Mouse (Mus musculus) brown adipose tissue, adult 24 weeks (tissue): ENCODE results near the gene Nsdhl. TPM values are rescaled to one million over a fixed set of nuclear protein-coding genes. Genes with fewer than 3 reads are reported as not detected.
A peak's percentile ranks its signal among the peaks of the same experiment; 100 is the strongest.

Experiments
- H3K27ac ChIP-seq: fragments of 200-500 bp; replicated peaks from 2 replicates; pipeline ENCODE4 v1.5.1; 2012; ENCODE audit warnings: low read depth, mild to moderate bottlenecking, low read length
- H3K4me1 ChIP-seq: fragments of 200-500 bp; 2 replicates; pipeline ENCODE4 v1.6.1; 2012; ENCODE audit warnings: low read length, mixed read lengths; ENCODE audit not compliant: control insufficient read depth, insufficient read depth, insufficient read length
- H3K4me3 ChIP-seq: fragments of 200-500 bp; 2 replicates; pipeline ENCODE4 v1.5.1; 2012; ENCODE audit warnings: low read depth, mild to moderate bottlenecking, low read length, moderate library complexity; ENCODE audit not compliant: insufficient read depth
- polyA plus RNA-seq: library from polyadenylated mRNA; stranded (reverse); fragments of >200 nt; gene quantifications from 2 replicates; pipeline ENCODE4 v1.2.4, GENCODE M21; 2012; ENCODE audit not compliant: missing spikeins, insufficient read depth, insufficient read length

Nsdhl gene
- polyA plus RNA-seq, 1 experiment = 105 TPM

DNA sequence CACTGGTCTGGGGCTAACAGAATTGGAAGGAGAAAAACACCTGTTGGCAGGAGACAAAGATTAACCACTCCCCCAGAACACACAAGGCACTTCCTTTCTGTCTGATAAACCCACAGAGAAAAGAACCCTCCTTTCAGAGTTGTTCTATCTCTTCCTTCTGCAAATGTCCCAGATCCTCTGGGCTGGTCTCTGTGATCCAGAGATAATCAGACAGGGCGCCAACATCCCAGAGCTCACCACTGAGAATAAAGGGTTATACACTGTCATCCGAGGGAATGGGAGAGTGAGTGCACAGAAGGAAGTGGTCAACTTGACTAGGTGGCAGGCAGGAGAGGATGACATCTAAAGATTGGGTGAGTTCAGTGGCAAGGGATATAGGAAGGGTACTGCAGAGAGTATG is 67.2 kb downstream of the Nsdhl start:
- no peak overlapping the region for H3K27ac ChIP-seq
- H3K4me3 ChIP-seq = no peak overlapping the region
- peaks cover 5% of the 10 kb centered on the region for H3K4me1 ChIP-seq

DNA sequence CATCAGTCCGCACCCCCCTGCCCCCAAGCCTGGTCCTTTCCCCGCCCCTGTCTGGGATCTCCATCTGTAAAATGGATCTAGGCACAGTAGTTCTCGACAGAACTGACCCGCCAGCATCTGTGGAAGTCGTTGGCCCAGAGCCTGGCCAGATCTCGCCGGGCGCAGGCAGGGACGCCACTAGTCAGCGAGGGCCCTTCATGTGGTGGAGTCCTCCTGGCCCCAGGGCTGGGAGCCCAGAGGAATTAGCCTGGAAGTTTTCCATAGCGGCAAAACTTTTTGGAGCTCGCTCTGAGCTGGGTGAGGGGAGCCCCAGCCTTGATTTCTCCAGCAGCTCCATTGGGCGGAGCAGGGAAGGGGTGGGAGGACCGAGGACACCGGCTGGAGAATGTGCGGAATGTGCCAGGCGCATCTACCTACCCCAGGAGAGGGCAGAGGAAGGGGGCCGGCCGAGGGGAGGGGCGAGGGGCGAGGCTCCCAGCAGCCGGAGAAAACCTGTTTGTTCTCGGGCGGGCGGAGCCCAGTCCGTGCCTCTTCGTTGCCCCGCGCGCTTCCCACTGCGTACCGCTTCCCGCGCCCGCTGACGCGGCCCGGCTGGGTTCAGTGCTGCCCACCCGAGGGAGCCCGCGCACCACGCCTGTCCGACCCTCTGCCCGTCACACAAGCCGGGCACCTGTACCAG is 68.6 kb downstream of the Nsdhl start, which contains the start of gene Zfp185:
Gene Zfp185 (plus strand): TSS at position 499 of the 679 bp plus-strand sequence.
- Histone ChIP-seq H3K4me1 (peaks cover 5% of the 10 kb centered on the region), H3K27ac (peak within 1 kb of the TSS; percentile 28; the same call in 1 of the 2 replicates), H3K4me3 (peak within 1 kb of the TSS; percentile 66)

DNA sequence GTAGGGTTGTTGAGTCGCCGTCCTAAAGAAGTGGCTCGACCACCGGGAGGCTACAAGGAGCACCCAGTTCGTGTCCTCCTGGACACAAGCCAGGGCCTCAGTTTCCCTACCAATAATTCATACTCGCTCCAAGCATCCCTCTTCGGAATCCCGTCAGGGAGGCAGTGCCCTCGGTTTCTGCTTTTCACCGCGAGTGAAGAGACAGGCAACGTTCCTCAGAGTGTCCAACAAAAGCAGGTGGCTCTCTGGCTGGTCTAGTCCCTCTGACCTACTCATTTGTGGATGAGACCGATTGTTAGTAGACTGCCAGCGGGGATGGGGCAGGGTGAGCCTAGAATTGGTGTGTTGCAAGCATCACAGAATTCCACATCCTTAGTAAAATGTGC is 69.2 kb downstream of the Nsdhl start:
- H3K4me3 ChIP-seq = peak overlapping the region; percentile 66
- no peak overlapping the region for H3K27ac ChIP-seq
- H3K4me1 ChIP-seq = peaks cover 5% of the 10 kb centered on the region

DNA sequence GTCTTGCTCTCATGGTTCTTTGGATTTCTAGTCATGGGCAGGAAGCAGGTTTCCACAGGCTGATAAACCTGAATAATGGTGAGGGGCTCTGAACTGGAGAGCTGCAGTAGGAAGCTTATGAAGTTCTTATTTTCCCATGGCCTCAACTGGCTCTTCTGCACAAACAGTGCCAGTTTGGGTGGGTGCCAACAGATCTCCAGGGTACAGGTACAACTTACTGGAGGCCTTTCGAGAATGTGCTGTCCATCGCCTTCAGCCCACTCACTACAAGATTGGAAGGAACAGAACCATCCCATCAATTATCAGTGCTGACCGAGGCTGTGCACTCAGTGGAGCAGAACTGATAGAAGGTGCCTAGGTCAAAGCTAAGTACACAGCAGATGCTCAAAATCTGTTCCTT is 70.1 kb downstream of the Nsdhl start:
- peaks cover 5% of the 10 kb centered on the region for H3K4me1 ChIP-seq
- no peak overlapping the region for H3K4me3 ChIP-seq
- H3K27ac ChIP-seq = no peak overlapping the region

DNA sequence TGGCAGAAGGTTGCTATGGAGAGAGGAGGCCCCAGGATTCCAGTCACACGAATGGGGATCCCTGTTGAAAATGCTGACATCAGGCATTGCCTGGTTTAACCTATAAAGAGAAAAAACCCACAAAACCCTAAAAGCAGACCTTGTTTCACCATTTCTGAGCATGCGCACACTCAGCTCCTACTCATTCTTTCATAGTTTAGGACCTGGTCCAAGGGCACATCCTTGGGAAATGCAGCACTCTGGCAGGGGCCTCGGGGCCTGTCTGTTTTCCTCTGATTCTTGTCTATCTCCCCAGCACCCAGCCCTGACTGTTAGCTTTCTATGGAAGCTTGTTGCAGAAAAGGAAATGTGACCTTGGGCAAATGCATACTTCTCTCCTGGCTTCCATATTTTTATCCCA is 72.2 kb downstream of the Nsdhl start:
- peaks cover 5% of the 10 kb centered on the region for H3K4me1 ChIP-seq
- H3K27ac ChIP-seq = no peak overlapping the region
- no peak overlapping the region for H3K4me3 ChIP-seq

DNA sequence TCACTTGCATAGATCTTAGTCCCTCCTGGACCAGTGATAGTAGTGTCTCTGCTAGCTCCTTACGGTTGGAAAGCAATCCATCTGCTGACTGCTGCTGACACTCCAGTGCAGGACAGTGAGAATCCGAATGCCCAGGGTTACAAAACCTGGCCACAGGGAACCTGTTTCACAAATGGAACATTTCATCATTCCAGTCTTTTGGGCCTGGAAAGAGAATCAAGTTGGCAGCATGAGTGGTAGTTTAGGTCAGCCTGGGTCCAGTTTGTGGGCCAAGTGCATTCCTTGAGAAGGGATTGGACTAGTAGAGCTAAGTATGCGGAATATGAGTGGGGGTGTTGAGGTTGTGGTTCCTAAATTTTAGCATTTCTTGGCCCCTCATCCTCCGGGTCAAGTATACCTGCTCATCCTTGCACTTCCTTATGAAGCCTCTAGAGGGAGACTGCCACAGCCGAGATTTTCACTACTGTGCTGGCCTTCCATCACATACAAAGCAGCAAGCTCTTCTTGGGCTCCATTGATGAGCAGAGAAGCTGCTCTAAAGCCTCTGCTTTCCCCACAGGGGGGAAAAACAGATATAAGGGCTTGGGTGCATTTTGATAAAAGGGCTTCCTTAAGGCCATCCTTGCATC is 74.0 kb downstream of the Nsdhl start:
- H3K4me3 ChIP-seq = no peak overlapping the region
- H3K4me1 ChIP-seq = peaks cover 5% of the 10 kb centered on the region
- 0 out of 2 replicates have a peak overlapping the region, but pooled peaks have one; percentile 34 for H3K27ac ChIP-seq

DNA sequence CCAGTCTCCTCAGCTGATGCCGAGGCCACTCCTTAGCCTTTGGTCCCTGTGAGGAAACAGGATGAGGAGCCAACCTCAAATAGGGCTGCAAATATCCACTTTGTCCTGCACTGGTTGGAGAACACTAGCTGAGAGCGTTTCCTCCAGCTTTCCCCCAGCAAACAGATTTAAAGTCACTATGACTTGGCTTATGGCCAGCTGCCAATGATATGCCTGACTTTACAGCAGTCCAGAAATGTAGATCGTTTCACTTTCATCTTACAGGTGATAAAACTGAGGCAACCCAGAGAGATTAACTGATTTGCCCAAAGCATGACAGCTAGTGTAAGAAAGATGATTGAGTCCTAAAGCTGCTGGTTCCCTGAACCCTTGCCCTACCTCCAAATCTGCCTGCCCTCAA is 77.2 kb downstream of the Nsdhl start:
- Histone ChIP-seq H3K4me1 (peaks cover 5% of the 10 kb centered on the region), H3K27ac (peak overlapping the region; percentile 60), H3K4me3 (no peak overlapping the region)

DNA sequence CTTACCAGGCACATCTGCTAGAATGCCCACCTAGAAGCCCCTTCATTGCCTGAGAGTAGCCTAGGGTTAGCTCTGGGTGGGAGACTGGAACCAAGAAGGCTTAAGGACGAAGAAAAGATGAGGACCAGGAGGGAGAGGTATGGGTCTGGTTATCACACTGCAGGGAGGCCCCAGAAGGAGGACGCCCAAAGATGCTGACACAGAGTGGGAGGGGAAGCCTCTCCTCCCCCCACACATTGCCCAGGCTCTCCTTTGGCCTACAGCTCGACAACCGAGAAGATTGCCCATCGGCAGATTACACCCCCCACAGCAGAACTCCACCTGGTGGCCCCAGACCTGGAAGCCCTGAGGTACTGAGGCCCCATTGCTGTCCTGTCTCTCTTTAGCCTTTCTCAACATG is 84.8 kb downstream of the Nsdhl start:
- Histone ChIP-seq H3K27ac (no peak overlapping the region), H3K4me3 (no peak overlapping the region), H3K4me1 (no peaks in the 10 kb centered on the region)

DNA sequence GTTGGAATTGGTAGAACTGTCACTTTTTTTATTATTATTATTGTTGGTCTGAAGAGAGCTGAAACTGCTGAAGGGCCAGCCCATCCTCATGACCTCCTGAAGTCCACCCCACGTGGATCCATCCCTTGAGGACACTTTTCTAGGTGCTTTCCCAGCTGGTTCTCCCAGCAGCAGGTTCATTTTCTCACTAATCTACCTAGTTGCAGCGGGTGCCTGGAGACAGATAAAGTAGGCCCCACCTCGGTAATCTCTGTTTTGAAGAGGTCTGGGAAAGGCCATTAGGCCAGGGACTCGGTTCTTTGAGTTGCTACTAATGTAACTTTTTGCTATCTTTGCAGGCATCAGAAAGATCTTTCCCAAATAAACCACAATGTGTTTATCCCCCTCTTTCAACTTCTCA is 87.3 kb downstream of the Nsdhl start:
- H3K4me3 ChIP-seq = no peak overlapping the region
- no peak overlapping the region for H3K27ac ChIP-seq
- no peaks in the 10 kb centered on the region for H3K4me1 ChIP-seq

DNA sequence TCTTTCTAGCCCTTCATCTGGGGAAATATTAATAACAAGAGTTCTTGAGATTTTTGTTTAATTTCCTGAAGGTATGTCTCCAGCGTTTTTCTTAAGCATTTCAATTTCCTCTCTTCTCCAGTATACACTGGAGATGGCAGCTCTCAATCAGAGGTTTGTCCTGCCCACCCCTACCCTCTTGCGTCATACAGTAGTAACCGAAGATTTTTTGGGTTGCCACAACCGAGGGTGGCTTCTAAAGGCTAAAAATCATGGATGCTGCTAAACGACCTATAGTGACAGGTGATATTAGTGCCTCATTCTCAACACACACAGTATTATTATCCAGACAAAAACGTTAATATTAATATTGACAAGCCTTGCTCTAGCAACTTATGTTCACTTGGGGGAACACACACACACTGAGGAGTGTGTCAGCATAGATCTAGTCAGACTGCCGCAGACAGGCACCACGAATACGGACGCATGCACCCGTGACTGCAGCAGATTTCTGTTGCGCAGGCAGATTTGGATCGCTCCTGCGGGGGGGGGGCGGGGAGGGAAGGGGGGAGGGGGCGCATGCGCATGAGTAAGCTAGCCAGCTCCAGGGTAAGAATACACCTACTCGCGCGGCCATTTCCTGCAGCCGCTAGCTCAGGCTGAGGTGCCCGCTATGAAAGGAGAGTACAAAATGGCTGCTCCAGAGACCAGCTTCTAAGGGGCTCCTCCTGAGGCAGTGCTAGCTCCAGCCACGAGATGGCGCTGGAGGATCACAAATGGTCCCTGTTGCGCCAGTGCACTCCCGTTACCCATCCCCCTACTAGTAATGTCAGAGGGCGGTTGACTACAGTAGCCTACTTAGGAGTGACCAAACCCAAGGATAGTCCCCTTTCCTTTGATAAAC is 89.5 kb downstream of the Nsdhl start:
- H3K27ac ChIP-seq = peak overlapping the region; percentile 64
- H3K4me3 ChIP-seq = peak overlapping the region; percentile 62
- H3K4me1 ChIP-seq = no peaks in the 10 kb centered on the region

Other genes with a start within 250 kb of the Nsdhl start
- not detected in 2 replicates for gene Gabrq, start 93.4 kb upstream of the Nsdhl start, polyA plus RNA-seq
- 40.1 and 42.6 TPM in 2 replicates for gene Cetn2, start 146 bp upstream of the Nsdhl start, polyA plus RNA-seq
- 6.0 and 7.1 TPM in 2 replicates for gene Zfp185, start 68.8 kb downstream of the Nsdhl start, polyA plus RNA-seq
- not detected in 2 replicates for gene Pnma5, start 118.5 kb downstream of the Nsdhl start, polyA plus RNA-seq
- gene Pnma3, start 146.2 kb downstream of the Nsdhl start, polyA plus RNA-seq = not detected in 2 replicates
- 5.0 TPM in 1 of 2 replicates, not detected in the other for gene Xlr4a, start 163.9 kb downstream of the Nsdhl start, polyA plus RNA-seq
- 1.3 and 3.2 TPM in 2 replicates for gene Xlr3a, start 178.5 kb downstream of the Nsdhl start, polyA plus RNA-seq
- gene Gm14685, start 198.5 kb downstream of the Nsdhl start, polyA plus RNA-seq = not detected in 2 replicates
- gene Xlr5b, start 230.2 kb downstream of the Nsdhl start, polyA plus RNA-seq = 1.3 TPM in 1 of 2 replicates, not detected in the other
- 0.55 TPM in 1 of 2 replicates, not detected in the other for gene DXBay18, start 230.9 kb downstream of the Nsdhl start, polyA plus RNA-seq